Mouse (Mus musculus) heart, embryonic 15.5 days (tissue): ENCODE results near the gene Acvr1. TPM values are rescaled to one million over a fixed set of nuclear protein-coding genes. Genes with fewer than 3 reads are reported as not detected.

ENCODE experiments used
- ATAC-seq: fragments of 200-750 bp; cut with Nextera tagmentation; replicated peaks from 2 replicates; pipeline ENCODE4 v1.8.0; 2017; ENCODE audit warnings: low read depth, moderate TSS enrichment; ENCODE audit not compliant: insufficient number of reproducible peaks, insufficient read depth, low FRiP score
- H3K27ac ChIP-seq: fragments of 300-500 bp; sonication (generic); 2 replicates; pipeline ENCODE4 v1.5.1; 2015; ENCODE audit warnings: mild to moderate bottlenecking, inconsistent platforms
- H3K27me3 ChIP-seq: fragments of 300-500 bp; sonication (generic); 2 replicates; pipeline ENCODE4 v1.6.1; 2015; ENCODE audit warnings: inconsistent platforms
- H3K36me3 ChIP-seq: fragments of 300-500 bp; sonication (generic); 2 replicates; pipeline ENCODE4 v1.6.1; 2015; ENCODE audit warnings: mild to moderate bottlenecking, inconsistent platforms
- H3K4me1 ChIP-seq: fragments of 300-500 bp; sonication (generic); replicated peaks from 2 replicates; pipeline ENCODE4 v1.6.1; 2015; ENCODE audit warnings: inconsistent platforms
- H3K4me2 ChIP-seq: fragments of 300-500 bp; sonication (generic); 2 replicates; pipeline ENCODE4 v1.6.1; 2015; ENCODE audit warnings: inconsistent platforms, mild to moderate bottlenecking, moderate library complexity
- H3K4me3 ChIP-seq: fragments of 300-500 bp; sonication (generic); 2 replicates; pipeline ENCODE4 v1.5.1; 2015; ENCODE audit warnings: mild to moderate bottlenecking, inconsistent platforms
- H3K9ac ChIP-seq: fragments of 300-500 bp; sonication (generic); 2 replicates; pipeline ENCODE4 v1.6.1; 2015; ENCODE audit warnings: mild to moderate bottlenecking, inconsistent platforms
- H3K9me3 ChIP-seq: fragments of 300-500 bp; sonication (generic); replicated peaks from 2 replicates; pipeline ENCODE4 v1.6.1; 2016; ENCODE audit warnings: inconsistent platforms
- WGBS: fragments of 180-500 bp; shearing (Covaris S2); methylation state at CpG from one replicate; pipeline ENCODE4 v1.1.7; 2015; ENCODE audit warnings: mixed read lengths; 5-methylcytosine and 5-hydroxymethylcytosine counted together
- polyA plus RNA-seq: library from polyadenylated mRNA; unstranded; fragments of >200 nt; fragmentation: Nextera tagmentation; extraction: Ambion mirVana; gene quantifications from 2 replicates; pipeline ENCODE4 v1.2.1, GENCODE M21; 2015

Gene Acvr1
- polyA plus RNA-seq, 1 experiment from 2014 or later: 8.8 TPM

DNA sequence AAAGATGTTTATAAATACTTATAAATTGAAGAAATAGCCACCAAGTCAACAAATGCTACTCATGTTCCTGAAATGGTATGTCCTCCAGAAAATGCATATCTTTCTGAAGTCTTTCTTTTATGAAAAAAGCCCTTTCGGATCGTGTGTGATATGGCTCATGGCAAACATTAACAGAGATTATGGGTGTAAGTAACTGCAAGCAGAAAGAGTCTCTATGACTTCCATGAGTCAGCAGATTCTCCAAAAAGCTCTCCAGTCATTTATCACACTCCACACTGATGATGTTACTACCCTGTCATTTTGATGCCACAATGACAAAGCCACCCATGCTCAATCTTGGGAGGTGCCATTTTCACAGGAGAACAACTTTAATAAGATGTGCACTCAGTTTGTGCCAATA is 132.5 kb downstream of the Acvr1 start:
- Histone ChIP-seq H3K4me3 (no peak overlapping the region), H3K4me1 (no peaks in the 10 kb centered on the region), H3K27me3 (no peaks in the 10 kb centered on the region), H3K4me2 (no peak overlapping the region), H3K9ac (no peak overlapping the region), H3K36me3 (peaks cover 9% of the 10 kb centered on the region), H3K9me3 (no peaks in the 10 kb centered on the region), H3K27ac (no peak overlapping the region)
- no peak for ATAC-seq
- 81% methylated on average over 2 of the region's 2 CpGs for WGBS

DNA sequence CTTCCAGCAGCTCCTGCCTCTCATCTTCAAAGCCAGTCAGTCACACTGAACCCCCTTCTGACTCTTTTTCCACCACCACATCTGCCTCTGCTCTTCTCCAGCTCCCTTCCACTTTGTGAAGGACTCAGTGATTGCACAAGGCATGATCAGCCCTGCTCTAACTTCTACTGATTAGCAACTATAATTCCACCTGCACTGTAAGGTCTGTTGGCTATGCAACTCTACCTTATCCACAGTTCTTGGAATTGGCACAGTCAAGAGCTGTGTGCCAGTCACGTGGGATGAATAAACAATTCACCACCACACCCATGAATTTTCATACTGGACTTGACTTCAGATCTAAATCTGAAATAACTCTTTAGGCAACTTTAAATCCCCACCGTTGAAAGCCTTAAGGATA is 133.6 kb downstream of the Acvr1 start:
- ATAC-seq: no peak
- H3K4me2 ChIP-seq: no peak overlapping the region
- H3K9ac ChIP-seq: no peak overlapping the region
- H3K9me3 ChIP-seq: no peaks in the 10 kb centered on the region
- H3K27ac ChIP-seq: no peak overlapping the region
- no peaks in the 10 kb centered on the region for H3K27me3 ChIP-seq
- no peak overlapping the region for H3K4me3 ChIP-seq
- H3K4me1 ChIP-seq: no peaks in the 10 kb centered on the region
- WGBS: 81% methylated on average over 2 of the region's 2 CpGs
- H3K36me3 ChIP-seq: no peaks in the 10 kb centered on the region

DNA sequence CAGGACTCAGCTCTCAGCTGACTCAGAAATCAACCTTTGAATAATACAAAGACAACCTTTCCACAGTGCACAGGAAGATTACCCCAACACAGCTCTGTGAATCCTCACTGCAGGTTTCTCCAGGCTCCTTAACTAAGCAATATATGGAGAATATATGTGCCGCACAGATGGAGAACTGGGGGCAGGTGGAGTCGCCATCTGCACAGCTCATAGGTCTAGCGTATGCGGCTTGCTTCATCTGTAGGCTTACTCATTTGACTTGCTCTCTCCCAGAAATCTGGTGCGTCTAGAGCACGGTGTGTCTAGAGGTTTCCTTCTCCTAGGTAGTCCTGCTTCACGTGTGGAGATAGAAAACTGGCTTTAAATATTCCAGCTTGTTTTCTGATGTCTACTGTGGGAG is 134.7 kb downstream of the Acvr1 start:
- Histone ChIP-seq H3K4me1 (no peaks in the 10 kb centered on the region), H3K9ac (no peak overlapping the region), H3K4me2 (no peak overlapping the region), H3K36me3 (no peaks in the 10 kb centered on the region), H3K27me3 (no peaks in the 10 kb centered on the region), H3K9me3 (no peaks in the 10 kb centered on the region), H3K27ac (no peak overlapping the region), H3K4me3 (no peak overlapping the region)
- WGBS: 94% methylated on average over 7 of the region's 7 CpGs
- no peak for ATAC-seq

DNA sequence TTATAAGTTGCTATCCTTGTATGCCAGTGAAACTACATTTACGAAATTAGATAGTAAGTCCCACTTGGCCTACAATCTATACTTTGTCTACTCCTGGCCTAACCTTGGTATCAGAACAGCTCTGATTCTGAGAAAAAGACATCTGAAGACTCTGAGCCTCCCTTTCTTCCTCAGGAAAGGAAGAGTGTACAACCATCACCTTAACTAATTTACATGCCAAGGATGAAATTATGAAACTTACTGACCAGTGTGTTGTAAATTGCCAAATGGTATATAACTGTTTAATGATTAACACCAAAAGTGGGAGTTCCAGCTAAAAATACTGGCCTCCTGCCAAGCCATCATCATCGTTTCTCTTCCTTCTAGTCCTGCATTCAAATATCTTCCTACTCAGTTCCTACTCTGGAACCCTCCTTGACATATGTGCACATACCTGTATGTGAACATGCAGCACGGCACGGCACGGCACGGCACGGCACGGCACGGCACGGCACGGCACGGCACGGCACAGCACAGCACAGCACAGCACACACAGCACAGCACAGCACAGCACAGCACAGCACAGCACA is 141.4 kb downstream of the Acvr1 start:
- WGBS: 94% methylated on average over 13 of the region's 13 CpGs

DNA sequence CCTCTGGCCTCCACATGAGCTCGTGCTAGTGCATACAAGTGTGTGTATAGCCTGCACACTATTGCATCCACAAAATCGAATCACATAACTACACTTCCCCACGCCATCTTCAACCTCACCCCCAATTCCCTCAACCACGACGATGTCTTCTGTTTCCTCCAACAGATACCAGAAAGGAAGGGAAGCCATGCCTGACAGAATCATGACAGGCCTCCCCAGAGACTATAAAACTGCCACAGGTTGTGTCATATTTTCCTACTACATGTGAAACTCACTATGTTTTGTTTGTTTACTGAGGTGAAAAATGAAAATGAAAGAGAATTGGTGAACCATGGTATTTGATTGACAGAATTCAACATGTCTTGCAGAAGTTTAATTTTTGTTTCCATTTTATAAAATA is 143.6 kb downstream of the Acvr1 start:
- Histone ChIP-seq H3K4me2 (no peak overlapping the region), H3K27me3 (no peaks in the 10 kb centered on the region), H3K36me3 (no peaks in the 10 kb centered on the region), H3K27ac (no peak overlapping the region), H3K9me3 (no peaks in the 10 kb centered on the region), H3K9ac (no peak overlapping the region), H3K4me1 (no peaks in the 10 kb centered on the region), H3K4me3 (no peak overlapping the region)
- 68% methylated on average over 5 of the region's 5 CpGs for WGBS
- ATAC-seq: no peak

More for the DNA sequence above, 141.4 kb downstream of the Acvr1 start:
- Histone ChIP-seq H3K27me3 (no peaks in the 10 kb centered on the region), H3K27ac (no peak overlapping the region), H3K4me2 (no peak overlapping the region), H3K9me3 (no peaks in the 10 kb centered on the region), H3K4me3 (no peak overlapping the region), H3K36me3 (no peaks in the 10 kb centered on the region), H3K4me1 (no peaks in the 10 kb centered on the region), H3K9ac (no peak overlapping the region)
- ATAC-seq: no peak

DNA sequence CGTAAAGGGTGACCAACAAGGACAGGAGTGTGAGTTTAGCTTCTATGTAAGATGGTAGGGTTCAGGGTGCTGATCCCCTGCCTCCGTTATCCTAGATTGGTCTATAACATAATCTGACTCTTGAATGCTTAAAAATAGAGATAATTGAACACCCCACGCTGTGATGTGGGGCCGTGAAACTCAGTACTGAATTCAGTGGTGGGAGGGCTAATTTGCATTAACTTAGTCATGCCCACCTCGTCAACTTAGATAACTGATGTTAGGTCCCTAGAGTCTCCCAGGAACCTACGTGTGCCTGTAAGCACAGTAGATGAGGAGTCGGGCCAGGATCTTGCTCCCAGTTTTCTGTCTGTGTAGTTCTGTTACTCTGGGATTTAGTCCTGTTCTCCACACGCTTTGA is 147.4 kb downstream of the Acvr1 start:
- Histone ChIP-seq H3K27ac (no peak overlapping the region), H3K4me3 (no peak overlapping the region), H3K4me2 (no peak overlapping the region), H3K36me3 (no peaks in the 10 kb centered on the region), H3K27me3 (no peaks in the 10 kb centered on the region), H3K9ac (no peak overlapping the region), H3K9me3 (no peaks in the 10 kb centered on the region), H3K4me1 (no peaks in the 10 kb centered on the region)
- no peak for ATAC-seq
- 85% methylated on average over 8 of the region's 8 CpGs for WGBS

DNA sequence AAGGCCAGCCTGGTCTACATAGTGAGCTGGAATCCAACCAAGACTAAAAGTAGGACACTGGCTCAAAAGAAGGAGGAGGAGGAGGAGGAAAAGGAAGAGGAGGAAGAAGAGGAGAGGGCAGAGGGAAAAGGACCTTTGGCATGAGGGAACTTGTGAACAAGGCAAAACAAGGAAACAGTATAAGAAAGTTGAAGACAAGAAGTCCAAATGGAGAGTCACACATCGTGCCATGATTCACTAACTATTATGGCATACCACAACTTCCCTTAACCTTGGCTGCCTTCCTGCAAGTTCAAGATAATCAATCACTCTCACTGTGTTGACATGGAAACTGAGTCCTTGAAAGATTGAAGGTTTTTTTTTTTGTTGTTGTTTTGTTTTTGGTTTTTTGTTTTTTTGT is 148.8 kb downstream of the Acvr1 start:
- no peaks in the 10 kb centered on the region for H3K36me3 ChIP-seq
- H3K4me1 ChIP-seq: no peaks in the 10 kb centered on the region
- no peaks in the 10 kb centered on the region for H3K9me3 ChIP-seq
- 82% methylated on average over 1 of the region's 1 CpGs for WGBS
- no peak overlapping the region for H3K9ac ChIP-seq
- no peak overlapping the region for H3K27ac ChIP-seq
- no peak overlapping the region for H3K4me2 ChIP-seq
- no peaks in the 10 kb centered on the region for H3K27me3 ChIP-seq
- ATAC-seq: no peak
- no peak overlapping the region for H3K4me3 ChIP-seq

DNA sequence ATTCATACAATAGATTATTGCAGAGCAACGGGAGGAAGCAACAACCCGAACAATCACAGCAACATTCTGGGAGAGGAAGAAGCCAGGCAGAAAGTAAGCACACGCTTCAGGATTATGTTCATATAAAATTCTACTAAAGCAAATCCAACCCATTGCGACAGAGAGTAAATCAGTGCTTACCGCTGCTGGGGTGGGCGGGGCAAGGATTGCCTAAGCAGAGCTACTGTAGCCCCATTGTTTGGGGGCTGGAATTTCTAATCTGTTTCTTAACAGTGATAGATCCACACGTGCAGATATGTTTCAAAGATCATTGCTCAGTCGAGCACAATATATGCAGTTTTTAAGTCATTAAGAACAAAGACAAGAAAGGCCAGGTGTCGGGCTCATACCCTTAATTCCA is 149.3 kb downstream of the Acvr1 start:
- Histone ChIP-seq H3K9me3 (no peaks in the 10 kb centered on the region), H3K4me2 (no peak overlapping the region)
- 78% methylated on average over 9 of the region's 9 CpGs for WGBS

DNA sequence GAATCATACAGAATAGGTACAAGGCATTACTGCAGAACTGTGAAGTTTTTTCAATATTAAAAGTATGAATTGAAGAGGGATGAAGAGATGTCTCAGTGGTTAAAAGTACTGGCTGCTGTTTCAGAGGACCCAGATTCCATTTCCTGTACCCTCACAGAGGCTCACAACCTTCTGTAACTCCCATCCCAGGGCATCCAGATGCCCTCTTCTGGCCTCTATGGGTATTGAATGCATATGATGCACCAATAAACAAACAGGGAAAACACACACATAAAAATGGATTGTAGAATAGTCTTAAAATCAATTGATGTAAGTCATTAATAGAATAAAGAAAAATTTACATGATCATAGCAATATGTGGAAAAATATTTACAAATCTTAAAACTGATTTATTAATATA is 151.9 kb downstream of the Acvr1 start:
- Histone ChIP-seq H3K9me3 (no peaks in the 10 kb centered on the region), H3K4me2 (no peak overlapping the region), H3K4me3 (no peak overlapping the region), H3K4me1 (no peaks in the 10 kb centered on the region), H3K9ac (no peak overlapping the region), H3K27me3 (no peaks in the 10 kb centered on the region), H3K27ac (no peak overlapping the region), H3K36me3 (no peaks in the 10 kb centered on the region)
- ATAC-seq: no peak

More for the DNA sequence above, 149.3 kb downstream of the Acvr1 start:
- no peaks in the 10 kb centered on the region for H3K36me3 ChIP-seq
- no peaks in the 10 kb centered on the region for H3K27me3 ChIP-seq
- no peak overlapping the region for H3K4me3 ChIP-seq
- ATAC-seq: no peak
- H3K9ac ChIP-seq: no peak overlapping the region
- no peaks in the 10 kb centered on the region for H3K4me1 ChIP-seq
- H3K27ac ChIP-seq: no peak overlapping the region

DNA sequence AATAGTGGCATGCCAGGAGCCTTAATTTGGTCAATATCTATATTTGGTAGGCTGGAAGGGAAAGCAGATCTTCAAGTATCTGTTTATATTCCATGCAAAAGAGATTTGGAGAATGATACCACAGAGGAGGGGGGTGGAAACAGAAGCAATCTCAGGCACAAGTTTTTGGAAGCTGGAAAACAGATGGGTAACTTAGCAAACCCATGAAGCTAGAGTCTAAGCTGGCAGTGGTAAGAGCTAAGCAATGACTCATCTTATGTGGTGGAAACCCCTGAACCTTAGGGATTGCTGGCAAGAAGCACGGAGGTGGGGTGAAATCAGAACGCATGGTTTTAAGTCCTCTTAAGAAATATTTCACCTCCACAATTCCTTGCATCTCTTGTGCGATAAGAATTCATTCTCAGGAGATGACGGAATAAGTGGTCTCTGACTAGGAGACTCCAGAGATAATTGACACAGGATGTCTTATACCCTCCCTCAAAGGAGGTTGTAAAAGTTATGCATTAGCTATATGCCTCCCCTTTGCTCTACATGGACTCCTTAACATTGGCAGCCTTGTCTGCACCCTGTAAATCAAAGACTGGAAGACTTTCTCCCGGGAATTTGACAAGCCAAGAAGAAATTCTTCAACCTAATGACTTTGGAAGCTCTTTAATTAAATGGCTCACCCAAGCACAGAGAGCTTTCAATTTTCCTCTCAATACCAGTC is 157.9 kb downstream of the Acvr1 start:
- Histone ChIP-seq H3K4me1 (no peaks in the 10 kb centered on the region), H3K4me3 (no peak overlapping the region), H3K27ac (no peak overlapping the region), H3K36me3 (no peaks in the 10 kb centered on the region), H3K9me3 (no peaks in the 10 kb centered on the region), H3K4me2 (no peak overlapping the region), H3K27me3 (no peaks in the 10 kb centered on the region), H3K9ac (no peak overlapping the region)
- WGBS: 61% methylated on average over 5 of the region's 5 CpGs
- no peak for ATAC-seq

DNA sequence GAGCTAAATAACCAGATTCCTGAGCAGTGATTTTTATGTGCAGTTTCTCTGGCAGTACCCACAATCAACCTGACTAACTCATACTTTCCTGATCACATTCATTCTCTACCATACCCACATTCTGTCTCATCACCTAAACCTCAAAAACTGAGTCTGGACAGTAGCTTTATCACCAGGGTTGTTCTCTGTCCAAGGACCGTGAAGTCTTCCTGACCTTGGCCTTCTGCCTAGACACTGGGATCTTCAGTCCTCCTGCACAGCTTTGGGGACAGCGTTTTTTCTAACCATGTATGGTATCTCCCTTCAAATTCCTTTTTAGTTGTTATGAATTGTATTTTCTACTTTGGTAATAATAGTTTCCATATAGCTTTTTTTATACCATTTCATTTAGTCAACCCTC is 163.5 kb downstream of the Acvr1 start:
- Histone ChIP-seq H3K4me1 (no peaks in the 10 kb centered on the region), H3K4me3 (no peak overlapping the region), H3K9ac (no peak overlapping the region), H3K4me2 (no peak overlapping the region), H3K27ac (no peak overlapping the region), H3K36me3 (no peaks in the 10 kb centered on the region), H3K27me3 (no peaks in the 10 kb centered on the region), H3K9me3 (no peaks in the 10 kb centered on the region)
- WGBS: 79% methylated on average over 2 of the region's 2 CpGs
- no peak for ATAC-seq

DNA sequence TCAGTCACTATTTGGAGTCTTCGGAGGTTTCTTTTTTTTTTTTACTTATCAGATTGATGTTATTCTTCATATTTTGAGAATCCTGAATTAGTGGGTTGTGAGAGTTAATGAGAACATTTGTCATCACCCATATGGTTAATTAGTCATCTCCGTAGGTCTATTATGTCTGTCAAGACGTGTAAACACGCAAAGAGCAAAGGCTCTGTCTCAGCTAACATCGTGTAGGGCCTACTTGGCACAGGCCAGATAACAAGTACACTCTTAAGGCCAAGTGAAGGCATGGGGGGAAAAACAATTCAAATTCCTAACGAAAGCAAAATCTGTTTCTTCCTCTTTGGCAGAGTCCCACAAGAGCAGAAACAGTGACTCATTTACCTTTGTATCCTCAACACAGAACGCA is 178.4 kb downstream of the Acvr1 start:
- no peaks in the 10 kb centered on the region for H3K36me3 ChIP-seq
- H3K9me3 ChIP-seq: no peaks in the 10 kb centered on the region
- H3K4me2 ChIP-seq: no peak overlapping the region
- H3K27ac ChIP-seq: no peak overlapping the region
- no peak for ATAC-seq
- H3K4me3 ChIP-seq: no peak overlapping the region
- WGBS: 79% methylated on average over 7 of the region's 7 CpGs
- H3K27me3 ChIP-seq: no peaks in the 10 kb centered on the region
- H3K4me1 ChIP-seq: no peaks in the 10 kb centered on the region
- no peak overlapping the region for H3K9ac ChIP-seq
